ENCODE assay signal across 17 mouse cellular contexts in genomic region chr16:18584901-18585510, GRCm38 (mm10). TPM values are rescaled to one million over a fixed set of nuclear protein-coding genes. Genes with fewer than 3 reads are reported as not detected.
A peak's percentile ranks its signal among the peaks of the same experiment; 100 is the strongest.
DNase-seq lines count a peak whose midpoint lies in the region; ATAC-seq and TF ChIP-seq lines count a peak whose summit lies in the region.
"Had no signal": no experiment of that assay in that cellular context is flagged by ENCODE, and none has a peak within 500 bp of the region (broad histone marks: within the 10 kb centered on the region; RNA-seq: fewer than 3 reads in every experiment).

No protein-coding gene starts in this region.

- 9% methylated on average over 10 of the region's 10 CpGs for WGBS in hindbrain, embryonic 10.5 days
- WGBS in hindbrain, postnatal 0 days: 25% methylated on average over 10 of the region's 10 CpGs
- 10% methylated on average over 10 of the region's 10 CpGs for WGBS in embryonic facial prominence, embryonic 10.5 days
- 41% methylated on average over 10 of the region's 10 CpGs for WGBS in embryonic facial prominence, embryonic 14.5 days
- 22% methylated on average over 10 of the region's 10 CpGs for WGBS in limb, embryonic 13.5 days
- WGBS in kidney, adult 2 months: 74% methylated on average over 10 of the region's 10 CpGs

- no peak for TF ChIP-seq POLR2A in kidney, adult 2 months (IDR thresholded peaks at IDR 0.05; ENCODE audit: low read depth, low read length)

- peaks cover 84% of the 10 kb centered on the region for H3K4me1 ChIP-seq in hindbrain, embryonic 10.5 days (replicated peaks)
- H3K4me1 ChIP-seq in hindbrain, postnatal 0 days (ENCODE audit: insufficient read depth, low read length): no peaks in the 10 kb centered on the region
- H3K4me1 ChIP-seq in embryonic facial prominence, embryonic 10.5 days: peaks cover 69% of the 10 kb centered on the region
- H3K4me1 ChIP-seq in embryonic facial prominence, embryonic 14.5 days (ENCODE audit: control insufficient read depth, insufficient read depth, low read length): peaks cover 28% of the 10 kb centered on the region
- peaks cover 43% of the 10 kb centered on the region for H3K4me1 ChIP-seq in limb, embryonic 13.5 days
- H3K4me1 ChIP-seq in kidney, adult 2 months (ENCODE audit: control insufficient read depth, insufficient read depth, low read length): no peaks in the 10 kb centered on the region

- peak overlapping the region; percentile 81; the same call in 1 of the 2 replicates for H3K27ac ChIP-seq in hindbrain, embryonic 10.5 days
- no peak overlapping the region for H3K27ac ChIP-seq in hindbrain, postnatal 0 days
- no peak overlapping the region for H3K27ac ChIP-seq in embryonic facial prominence, embryonic 10.5 days (replicated peaks)
- no peak overlapping the region for H3K27ac ChIP-seq in embryonic facial prominence, embryonic 14.5 days (replicated peaks; ENCODE audit: low read depth, low read length)
- H3K27ac ChIP-seq in limb, embryonic 13.5 days: no peak overlapping the region
- no peak overlapping the region for H3K27ac ChIP-seq in kidney, adult 2 months (ENCODE audit: insufficient read depth, low read depth, low read length)

- no peak overlapping the region for H3K4me2 ChIP-seq in hindbrain, postnatal 0 days (ENCODE audit: low read depth, low read length)
- peak overlapping the region; percentile 87 for H3K4me2 ChIP-seq in embryonic facial prominence, embryonic 14.5 days (ENCODE audit: low read depth, low read length)
- peak overlapping the region; percentile 74 for H3K4me2 ChIP-seq in limb, embryonic 13.5 days (replicated peaks)

- no peaks in the 10 kb centered on the region for H3K9me3 ChIP-seq in hindbrain, embryonic 10.5 days
- H3K9me3 ChIP-seq in hindbrain, postnatal 0 days (ENCODE audit: low read length): no peaks in the 10 kb centered on the region
- no peaks in the 10 kb centered on the region for H3K9me3 ChIP-seq in embryonic facial prominence, embryonic 10.5 days
- no peaks in the 10 kb centered on the region for H3K9me3 ChIP-seq in embryonic facial prominence, embryonic 14.5 days (ENCODE audit: control insufficient read depth, low read length)
- no peaks in the 10 kb centered on the region for H3K9me3 ChIP-seq in limb, embryonic 13.5 days

- H3K9ac ChIP-seq in hindbrain, postnatal 0 days (replicated peaks; ENCODE audit: low read length): no peak overlapping the region
- H3K9ac ChIP-seq in embryonic facial prominence, embryonic 14.5 days (ENCODE audit: low read depth, low read length): peak overlapping the region; percentile 75
- peak overlapping the region; percentile 66; the same call in 1 of the 2 replicates for H3K9ac ChIP-seq in limb, embryonic 13.5 days

- no peak for ATAC-seq in hindbrain, postnatal 0 days
- no peak for ATAC-seq in embryonic facial prominence, embryonic 14.5 days (ENCODE audit: low read depth)
- no peak for ATAC-seq in limb, embryonic 13.5 days (ENCODE audit: low FRiP score, low read depth)
- ATAC-seq: Patski had no signal

- no peak for TF ChIP-seq CTCF in hindbrain, postnatal 0 days (IDR thresholded peaks at IDR 0.05; ENCODE audit: low read depth)
- TF ChIP-seq CTCF in kidney, adult 2 months (conservative IDR thresholded peaks at IDR 0.05; ENCODE audit: insufficient read depth, insufficient read length, low read depth, low read length): no peak

- H3K4me3 ChIP-seq in hindbrain, embryonic 10.5 days: peak overlapping the region; percentile 58
- no peak overlapping the region for H3K4me3 ChIP-seq in hindbrain, postnatal 0 days (ENCODE audit: low read length)
- peak overlapping the region; percentile 61 for H3K4me3 ChIP-seq in embryonic facial prominence, embryonic 10.5 days
- peak overlapping the region; percentile 55 for H3K4me3 ChIP-seq in embryonic facial prominence, embryonic 14.5 days (ENCODE audit: low read depth, low read length)
- peak overlapping the region; percentile 52 for H3K4me3 ChIP-seq in limb, embryonic 13.5 days
- no peak overlapping the region for H3K4me3 ChIP-seq in kidney, adult 2 months (ENCODE audit: insufficient read depth, low read depth, low read length)

- peak; percentile 35 for DNase-seq in hindbrain, embryonic 10.5 days (ENCODE audit: low spot score)
- DNase-seq in hindbrain, postnatal 0 days (ENCODE audit: low spot score): no peak
- peak; percentile 42 for DNase-seq in embryonic facial prominence, embryonic 10.5 days (ENCODE audit: low spot score)
- DNase-seq in embryonic facial prominence, embryonic 14.5 days (ENCODE audit: low spot score): no peak
- no peak for DNase-seq in adrenal gland, adult 8-10 months
- no peak for DNase-seq in kidney, adult 2 months
- DNase-seq in testis, postnatal 10 days (ENCODE audit: low spot score): no peak
- DNase-seq: cerebellum, postnatal 36 days; gastrocnemius, postnatal 36 days; kidney, postnatal 36 days; lung, adult 18-20 months; thymus, adult 18-20 months had no signal

- H3K36me3 ChIP-seq in hindbrain, embryonic 10.5 days: no peaks in the 10 kb centered on the region
- H3K36me3 ChIP-seq in hindbrain, postnatal 0 days (ENCODE audit: insufficient read depth, low read length): no peaks in the 10 kb centered on the region
- no peaks in the 10 kb centered on the region for H3K36me3 ChIP-seq in embryonic facial prominence, embryonic 10.5 days (replicated peaks)
- H3K36me3 ChIP-seq in embryonic facial prominence, embryonic 14.5 days (ENCODE audit: control insufficient read depth, insufficient read depth, low read length): no peaks in the 10 kb centered on the region
- H3K36me3 ChIP-seq in limb, embryonic 13.5 days: no peaks in the 10 kb centered on the region
- H3K36me3 ChIP-seq in kidney, adult 2 months (ENCODE audit: control insufficient read depth, insufficient read depth, low read length): no peaks in the 10 kb centered on the region

- H3K27me3 ChIP-seq in hindbrain, embryonic 10.5 days (ENCODE audit: insufficient read depth, poor library complexity, severe bottlenecking): peaks cover 100% of the 10 kb centered on the region
- peaks cover 88% of the 10 kb centered on the region for H3K27me3 ChIP-seq in hindbrain, postnatal 0 days (ENCODE audit: insufficient read depth, low read length)
- H3K27me3 ChIP-seq in embryonic facial prominence, embryonic 10.5 days (replicated peaks; ENCODE audit: low read depth, poor library complexity, severe bottlenecking): peaks cover 100% of the 10 kb centered on the region
- H3K27me3 ChIP-seq in embryonic facial prominence, embryonic 14.5 days (replicated peaks; ENCODE audit: control insufficient read depth, insufficient read depth, low read length): peaks cover 98% of the 10 kb centered on the region
- H3K27me3 ChIP-seq in limb, embryonic 13.5 days: peaks cover 98% of the 10 kb centered on the region
- peaks cover 10% of the 10 kb centered on the region for H3K27me3 ChIP-seq in kidney, adult 2 months (replicated peaks; ENCODE audit: control insufficient read depth, insufficient read depth, low read length)

RNA-seq across cellular contexts. Expression of gene Tbx1, which starts 5.5 kb away (rescaled TPM):
- polyA plus RNA-seq in hindbrain, embryonic 10.5 days (2016; fragmentation: Nextera tagmentation; extraction: Ambion mirVana): 11.3 and 15.3 TPM in 2 replicates
- 0.37 and 4.0 TPM in 2 replicates for total RNA-seq in hindbrain, postnatal 0 days (2014; rRNA removed)
- polyA plus RNA-seq in hindbrain, postnatal 0 days (2015; fragmentation: Nextera tagmentation; extraction: Ambion mirVana): 0.51 and 0.92 TPM in 2 replicates
- 8.1 and 9.5 TPM in 2 replicates for polyA plus RNA-seq in embryonic facial prominence, embryonic 10.5 days (2016; fragmentation: Nextera tagmentation; extraction: Ambion mirVana)
- 10.5 and 12.4 TPM in 2 replicates for polyA plus RNA-seq in embryonic facial prominence, embryonic 14.5 days (2014; fragmentation: Nextera tagmentation; extraction: Ambion mirVana)
- polyA plus RNA-seq in limb, embryonic 13.5 days (2015; fragmentation: Nextera tagmentation; extraction: Ambion mirVana): 5.5 and 6.0 TPM in 2 replicates
- total RNA-seq in adrenal gland, adult 8-10 months (2022): not detected
- polyA plus RNA-seq in kidney, adult 2 months (2012; rRNA removed): 0.15 and 1.7 TPM in 2 replicates
- total RNA-seq: monocyte, adult 5-6 weeks had no signal

RNA-seq across cellular contexts. Expression of gene Gp1bb, which starts 37.2 kb away (rescaled TPM):
- polyA plus RNA-seq in hindbrain, embryonic 10.5 days (2016; fragmentation: Nextera tagmentation; extraction: Ambion mirVana): 4.2 and 9.2 TPM in 2 replicates
- total RNA-seq in hindbrain, postnatal 0 days (2014; rRNA removed): 29.3 and 30.8 TPM in 2 replicates
- 7.6 and 10.1 TPM in 2 replicates for polyA plus RNA-seq in hindbrain, postnatal 0 days (2015; fragmentation: Nextera tagmentation; extraction: Ambion mirVana)
- polyA plus RNA-seq in embryonic facial prominence, embryonic 10.5 days (2016; fragmentation: Nextera tagmentation; extraction: Ambion mirVana): 2.6 and 3.5 TPM in 2 replicates
- polyA plus RNA-seq in embryonic facial prominence, embryonic 14.5 days (2014; fragmentation: Nextera tagmentation; extraction: Ambion mirVana): 3.0 and 3.1 TPM in 2 replicates
- polyA plus RNA-seq in limb, embryonic 13.5 days (2015; fragmentation: Nextera tagmentation; extraction: Ambion mirVana): 2.6 and 3.6 TPM in 2 replicates
- not detected for total RNA-seq in adrenal gland, adult 8-10 months (2022)
- 0.34 and 0.69 TPM in 2 replicates for polyA plus RNA-seq in kidney, adult 2 months (2012; rRNA removed)
- total RNA-seq: adrenal gland, adult 18-20 months; CH12.LX; gastrocnemius, postnatal 36 days; monocyte, adult 5-6 weeks had no signal

RNA-seq across cellular contexts. Expression of gene Gm49601, which starts 41.2 kb away (rescaled TPM):
- 3.4 and 8.5 TPM in 2 replicates for polyA plus RNA-seq in hindbrain, embryonic 10.5 days (2016; fragmentation: Nextera tagmentation; extraction: Ambion mirVana)
- total RNA-seq in hindbrain, postnatal 0 days (2014; rRNA removed): 23.8 and 24.0 TPM in 2 replicates
- polyA plus RNA-seq in hindbrain, postnatal 0 days (2015; fragmentation: Nextera tagmentation; extraction: Ambion mirVana): 3.1 and 4.0 TPM in 2 replicates
- 3.2 and 3.6 TPM in 2 replicates for polyA plus RNA-seq in embryonic facial prominence, embryonic 10.5 days (2016; fragmentation: Nextera tagmentation; extraction: Ambion mirVana)
- 2.4 and 2.6 TPM in 2 replicates for polyA plus RNA-seq in embryonic facial prominence, embryonic 14.5 days (2014; fragmentation: Nextera tagmentation; extraction: Ambion mirVana)
- polyA plus RNA-seq in limb, embryonic 13.5 days (2015; fragmentation: Nextera tagmentation; extraction: Ambion mirVana): 5.9 and 6.0 TPM in 2 replicates
- 1 to 10 TPM; 3.6 to 8.5 (median 5.6) TPM for total RNA-seq in adrenal gland, adult 8-10 months (2022)
- 1.1 and 1.4 TPM in 2 replicates for polyA plus RNA-seq in kidney, adult 2 months (2012; rRNA removed)

RNA-seq across cellular contexts. Expression of gene Sept5, which starts 44.7 kb away (rescaled TPM):
- 42.3 and 71.9 TPM in 2 replicates for polyA plus RNA-seq in hindbrain, embryonic 10.5 days (2016; fragmentation: Nextera tagmentation; extraction: Ambion mirVana)
- 286 and 335 TPM in 2 replicates for total RNA-seq in hindbrain, postnatal 0 days (2014; rRNA removed)
- polyA plus RNA-seq in hindbrain, postnatal 0 days (2015; fragmentation: Nextera tagmentation; extraction: Ambion mirVana): 186 and 195 TPM in 2 replicates
- polyA plus RNA-seq in embryonic facial prominence, embryonic 10.5 days (2016; fragmentation: Nextera tagmentation; extraction: Ambion mirVana): 30.2 and 32.2 TPM in 2 replicates
- 34.1 and 43.5 TPM in 2 replicates for polyA plus RNA-seq in embryonic facial prominence, embryonic 14.5 days (2014; fragmentation: Nextera tagmentation; extraction: Ambion mirVana)
- polyA plus RNA-seq in limb, embryonic 13.5 days (2015; fragmentation: Nextera tagmentation; extraction: Ambion mirVana): 37.0 and 41.7 TPM in 2 replicates
- total RNA-seq in adrenal gland, adult 8-10 months (2022): 10 to 100 TPM in 3 of 4 experiments, 1 to 10 TPM in 1; 8.5 to 18.5 (median 12.0) TPM
- polyA plus RNA-seq in kidney, adult 2 months (2012; rRNA removed): 3.1 and 3.8 TPM in 2 replicates

Comparison
In these comparisons a context has a peak if more than half of its experiments do, and no peak if none do; other contexts are left out.
1. DNase-seq: peak in hindbrain, embryonic 10.5 days (single experiment) and embryonic facial prominence, embryonic 10.5 days (single experiment); none in hindbrain, postnatal 0 days (single experiment), embryonic facial prominence, embryonic 14.5 days (single experiment), adrenal gland, adult 8-10 months (single experiment), kidney, adult 2 months (single experiment) and testis, postnatal 10 days (single experiment).
2. H3K4me3 ChIP-seq: peak in hindbrain, embryonic 10.5 days (single experiment), embryonic facial prominence, embryonic 10.5 days (single experiment), embryonic facial prominence, embryonic 14.5 days (single experiment) and limb, embryonic 13.5 days (single experiment); none in hindbrain, postnatal 0 days (single experiment) and kidney, adult 2 months (single experiment).